Mouse (Mus musculus): ENCODE measurements around the gene Tecpr2. TPM values are rescaled to one million over a fixed set of nuclear protein-coding genes. Genes with fewer than 3 reads are reported as not detected.

Gene Tecpr2
- polyA plus RNA-seq, 1 experiment from 2014 or later: 5.7 TPM

DNA sequence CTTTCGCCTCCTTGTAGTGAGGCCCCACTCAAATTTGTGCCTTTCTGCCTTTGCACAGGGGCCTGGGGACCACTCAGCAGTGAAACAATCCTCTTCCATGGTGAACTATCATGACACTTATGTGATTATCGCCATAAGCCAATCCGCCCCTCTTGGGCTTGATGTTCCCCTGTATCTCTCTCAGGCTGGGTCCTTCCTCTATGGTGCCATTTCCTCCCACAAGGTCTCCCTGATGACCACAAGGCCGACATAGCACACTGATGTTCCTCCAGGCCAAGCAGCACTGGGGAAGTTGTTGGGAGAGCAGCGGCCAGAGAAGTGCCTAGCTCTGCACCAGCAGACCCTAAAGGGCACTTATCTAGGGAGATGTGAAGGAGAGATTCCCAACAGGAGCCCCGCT is 85.7 kb downstream of the Tecpr2 start:
- Histone ChIP-seq H3K27me3 (no peaks in the 10 kb centered on the region), H3K9ac (no peak overlapping the region), H3K4me1 (peaks cover 9% of the 10 kb centered on the region), H3K4me3 (no peak overlapping the region), H3K4me2 (replicated peaks) (no peak overlapping the region), H3K36me3 (peaks cover 57% of the 10 kb centered on the region), H3K27ac (no peak overlapping the region), H3K9me3 (no peaks in the 10 kb centered on the region)
- WGBS: 86% methylated on average over 6 of the region's 6 CpGs
- ATAC-seq (ENCODE audit: insufficient number of reproducible peaks, insufficient read depth, low FRiP score, low TSS enrichment): no peak

- Histone ChIP-seq H3K27me3 (no peaks in the 10 kb centered on the region; the same call in 1 of the 2 replicates), H3K36me3 (peaks cover 50% of the 10 kb centered on the region), H3K4me1 (peaks cover 9% of the 10 kb centered on the region), H3K9ac (no peak overlapping the region), H3K4me3 (no peak overlapping the region), H3K27ac (no peak overlapping the region), H3K9me3 (no peaks in the 10 kb centered on the region), H3K4me2 (replicated peaks) (no peak overlapping the region)
- no peak for ATAC-seq (ENCODE audit: insufficient number of reproducible peaks, insufficient read depth, low FRiP score, low TSS enrichment)
- 85% methylated on average over 5 of the region's 5 CpGs for WGBS
These were observed 86.3 kb downstream of the Tecpr2 start for GRCm38 (mm10) chr12:110975385-110975784.

- peaks cover 44% of the 10 kb centered on the region for H3K36me3 ChIP-seq
- H3K4me1 ChIP-seq: peaks cover 9% of the 10 kb centered on the region
- no peak overlapping the region for H3K27ac ChIP-seq
- no peaks in the 10 kb centered on the region for H3K9me3 ChIP-seq
- H3K4me3 ChIP-seq: no peak overlapping the region
- H3K27me3 ChIP-seq: no peaks in the 10 kb centered on the region; the same call in 1 of the 2 replicates
- H3K9ac ChIP-seq: no peak overlapping the region
- no peak for ATAC-seq (ENCODE audit: insufficient number of reproducible peaks, insufficient read depth, low FRiP score, low TSS enrichment)
- H3K4me2 ChIP-seq (replicated peaks): no peak overlapping the region
- WGBS: 92% methylated on average over 4 of the region's 4 CpGs
These were observed 86.9 kb downstream of the Tecpr2 start for GRCm38 (mm10) chr12:110975838-110976468.

GRCm38 (mm10) chr12:110976589-110977344 is 87.7 kb downstream of the Tecpr2 start:
- no peak for ATAC-seq (ENCODE audit: insufficient number of reproducible peaks, insufficient read depth, low FRiP score, low TSS enrichment)
- Histone ChIP-seq H3K9ac (no peak overlapping the region), H3K4me1 (peaks cover 9% of the 10 kb centered on the region), H3K4me3 (no peak overlapping the region), H3K4me2 (replicated peaks) (no peak overlapping the region), H3K27ac (no peak overlapping the region), H3K36me3 (peaks cover 43% of the 10 kb centered on the region), H3K9me3 (no peaks in the 10 kb centered on the region), H3K27me3 (no peaks in the 10 kb centered on the region; the same call in 1 of the 2 replicates)
- WGBS: 90% methylated on average over 60 of the region's 60 CpGs

GRCm38 (mm10) chr12:110977345-110977733 is 88.3 kb downstream of the Tecpr2 start:
- H3K4me3 ChIP-seq: no peak overlapping the region
- 91% methylated on average over 18 of the region's 18 CpGs for WGBS
- no peaks in the 10 kb centered on the region; the same call in 1 of the 2 replicates for H3K27me3 ChIP-seq
- no peak for ATAC-seq (ENCODE audit: insufficient number of reproducible peaks, insufficient read depth, low FRiP score, low TSS enrichment)
- peaks cover 43% of the 10 kb centered on the region for H3K36me3 ChIP-seq
- no peaks in the 10 kb centered on the region for H3K9me3 ChIP-seq
- peak overlapping the region; percentile 89; the same call in 1 of the 2 replicates for H3K4me2 ChIP-seq (replicated peaks)
- no peak overlapping the region for H3K9ac ChIP-seq
- no peak overlapping the region for H3K27ac ChIP-seq
- H3K4me1 ChIP-seq: peaks cover 9% of the 10 kb centered on the region

GRCm38 (mm10) chr12:110977896-110978606 is 89.0 kb downstream of the Tecpr2 start:
- 42% methylated on average over 14 of the region's 14 CpGs for WGBS
- 0 out of 2 replicates have a peak overlapping the region, but pooled peaks have one; percentile 61 for H3K27ac ChIP-seq
- peak overlapping the region; percentile 89 for H3K4me2 ChIP-seq (replicated peaks)
- peak overlapping the region; percentile 73 for H3K4me3 ChIP-seq
- peaks cover 9% of the 10 kb centered on the region for H3K4me1 ChIP-seq
- H3K27me3 ChIP-seq: no peaks in the 10 kb centered on the region; the same call in 1 of the 2 replicates
- no peaks in the 10 kb centered on the region for H3K9me3 ChIP-seq
- H3K9ac ChIP-seq: peak overlapping the region; percentile 74
- ATAC-seq (ENCODE audit: insufficient number of reproducible peaks, insufficient read depth, low FRiP score, low TSS enrichment): no peak
- H3K36me3 ChIP-seq: peaks cover 38% of the 10 kb centered on the region

GRCm38 (mm10) chr12:110978607-110979406 is 89.7 kb downstream of the Tecpr2 start, which contains the start of gene Ankrd9:
Ankrd9 (minus strand) TSS chr12:110979040.
- Histone ChIP-seq H3K4me1 (peaks cover 9% of the 10 kb centered on the region), H3K9ac (peak within 1 kb of the TSS; percentile 74), H3K4me3 (peak within 1 kb of the TSS; percentile 73), H3K9me3 (no peaks in the 10 kb centered on the region), H3K27me3 (no peaks in the 10 kb centered on the region; the same call in 1 of the 2 replicates), H3K36me3 (peaks cover 33% of the 10 kb centered on the region), H3K4me2 (replicated peaks) (peak within 1 kb of the TSS; percentile 89), H3K27ac (peak within 1 kb of the TSS; percentile 72)
- WGBS: under 1% methylated on average over 84 of the region's 90 CpGs
- peak; percentile 96 for ATAC-seq (ENCODE audit: insufficient number of reproducible peaks, insufficient read depth, low FRiP score, low TSS enrichment)

DNA sequence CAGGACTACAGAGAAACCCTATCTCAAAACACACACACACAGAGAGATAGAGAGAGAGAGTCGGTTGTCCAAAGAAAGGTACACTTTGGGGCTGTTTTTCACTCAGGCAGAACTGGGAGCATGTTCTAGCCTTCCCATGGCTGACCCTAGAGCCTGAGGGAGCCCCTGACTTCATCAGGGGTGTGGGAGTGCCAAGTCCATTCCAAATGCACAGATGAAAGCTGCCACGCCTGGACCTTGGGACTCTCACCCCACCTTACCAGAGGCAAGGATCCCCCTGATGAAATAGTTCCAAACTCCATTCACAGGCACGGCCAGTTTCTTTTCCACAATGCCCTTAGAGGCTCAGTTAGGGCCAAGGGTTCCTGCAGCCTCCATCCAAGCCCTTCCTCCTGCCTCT is 90.7 kb downstream of the Tecpr2 start:
- peak overlapping the region; percentile 74; the same call in 1 of the 2 replicates for H3K9ac ChIP-seq
- H3K4me1 ChIP-seq: peaks cover 9% of the 10 kb centered on the region
- no peak overlapping the region; the same call in 1 of the 2 replicates for H3K4me2 ChIP-seq (replicated peaks)
- no peak for ATAC-seq (ENCODE audit: insufficient number of reproducible peaks, insufficient read depth, low FRiP score, low TSS enrichment)
- H3K27ac ChIP-seq: no peak overlapping the region
- no peaks in the 10 kb centered on the region; the same call in 1 of the 2 replicates for H3K27me3 ChIP-seq
- H3K36me3 ChIP-seq: peaks cover 23% of the 10 kb centered on the region
- H3K9me3 ChIP-seq: no peaks in the 10 kb centered on the region
- WGBS: 89% methylated on average over 3 of the region's 3 CpGs
- H3K4me3 ChIP-seq: no peak overlapping the region

- WGBS: 56% methylated on average over 3 of the region's 3 CpGs
- H3K9ac ChIP-seq: no peak overlapping the region
- H3K4me1 ChIP-seq: peaks cover 9% of the 10 kb centered on the region
- ATAC-seq (ENCODE audit: insufficient number of reproducible peaks, insufficient read depth, low FRiP score, low TSS enrichment): no peak
- H3K9me3 ChIP-seq: no peaks in the 10 kb centered on the region
- H3K27ac ChIP-seq: no peak overlapping the region
- H3K36me3 ChIP-seq: peaks cover 6% of the 10 kb centered on the region
- H3K27me3 ChIP-seq: no peaks in the 10 kb centered on the region; the same call in 1 of the 2 replicates
- H3K4me3 ChIP-seq: no peak overlapping the region
- no peak overlapping the region for H3K4me2 ChIP-seq (replicated peaks)
These were observed 92.7 kb downstream of the Tecpr2 start for GRCm38 (mm10) chr12:110981736-110982135.

GRCm38 (mm10) chr12:110983083-110983482 is 94.0 kb downstream of the Tecpr2 start:
- H3K36me3 ChIP-seq: no peaks in the 10 kb centered on the region
- 74% methylated on average over 8 of the region's 8 CpGs for WGBS
- H3K9me3 ChIP-seq: no peaks in the 10 kb centered on the region
- ATAC-seq (ENCODE audit: insufficient number of reproducible peaks, insufficient read depth, low FRiP score, low TSS enrichment): no peak
- H3K27me3 ChIP-seq: no peaks in the 10 kb centered on the region; the same call in 1 of the 2 replicates
- H3K4me2 ChIP-seq (replicated peaks): no peak overlapping the region
- no peak overlapping the region for H3K9ac ChIP-seq
- no peak overlapping the region for H3K4me3 ChIP-seq
- H3K27ac ChIP-seq: no peak overlapping the region
- peaks cover 3% of the 10 kb centered on the region for H3K4me1 ChIP-seq

DNA sequence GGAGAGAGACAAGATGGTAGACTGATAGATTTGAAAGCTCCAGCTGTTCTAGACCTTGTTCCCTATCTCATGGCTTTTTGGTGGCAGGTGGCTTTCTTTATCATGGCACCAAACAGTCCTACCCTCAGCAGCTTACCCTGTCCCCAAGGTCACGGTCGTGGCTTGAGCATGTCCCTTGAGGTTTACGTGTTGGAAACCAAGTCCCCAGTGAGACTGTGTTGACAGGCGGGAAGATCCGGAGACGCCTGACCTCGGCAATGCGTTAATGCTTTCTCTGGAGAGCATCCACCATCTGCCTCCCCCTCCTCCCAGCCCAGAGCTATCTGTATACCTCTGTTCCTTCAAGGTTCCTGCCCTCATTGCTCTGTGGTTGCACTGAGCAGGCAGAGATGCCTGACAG is 94.7 kb downstream of the Tecpr2 start:
- ATAC-seq (ENCODE audit: insufficient number of reproducible peaks, insufficient read depth, low FRiP score, low TSS enrichment): no peak
- Histone ChIP-seq H3K27me3 (no peaks in the 10 kb centered on the region; the same call in 1 of the 2 replicates), H3K4me2 (replicated peaks) (no peak overlapping the region), H3K4me3 (no peak overlapping the region), H3K27ac (no peak overlapping the region), H3K9me3 (no peaks in the 10 kb centered on the region), H3K36me3 (no peaks in the 10 kb centered on the region), H3K4me1 (no peaks in the 10 kb centered on the region), H3K9ac (no peak overlapping the region)
- WGBS: 82% methylated on average over 8 of the region's 8 CpGs
